Mouse (Mus musculus): ENCODE results near the gene Zfp36l2. TPM values are rescaled to one million over a fixed set of nuclear protein-coding genes. Genes with fewer than 3 reads are reported as not detected.

The Zfp36l2 gene
- total RNA-seq, 2 experiments from 2014 or later, result 99.4 to 199 TPM

DNA sequence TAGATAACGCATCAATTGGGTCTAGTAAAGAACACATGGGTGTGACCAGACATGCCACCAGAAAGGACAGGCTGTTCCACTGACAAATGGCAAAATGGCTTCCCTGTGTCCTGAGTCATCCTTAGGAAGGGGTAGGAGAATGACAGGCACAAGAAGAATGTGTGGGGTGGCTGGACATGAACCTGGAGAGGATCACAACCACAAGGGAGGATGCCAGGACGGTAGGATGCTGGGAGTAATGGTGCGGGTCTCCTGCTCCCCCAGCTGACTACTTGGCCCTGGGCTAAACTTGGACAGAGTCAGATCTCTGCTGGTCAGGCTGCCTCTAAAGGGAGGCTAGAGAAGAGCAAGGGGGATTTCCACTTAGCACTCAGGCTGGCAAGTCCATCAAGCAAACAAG, 8.1 kb upstream of the Zfp36l2 start:
- no peak for ATAC-seq (replicated peaks; ENCODE audit: poor library complexity, severe bottlenecking)

DNA sequence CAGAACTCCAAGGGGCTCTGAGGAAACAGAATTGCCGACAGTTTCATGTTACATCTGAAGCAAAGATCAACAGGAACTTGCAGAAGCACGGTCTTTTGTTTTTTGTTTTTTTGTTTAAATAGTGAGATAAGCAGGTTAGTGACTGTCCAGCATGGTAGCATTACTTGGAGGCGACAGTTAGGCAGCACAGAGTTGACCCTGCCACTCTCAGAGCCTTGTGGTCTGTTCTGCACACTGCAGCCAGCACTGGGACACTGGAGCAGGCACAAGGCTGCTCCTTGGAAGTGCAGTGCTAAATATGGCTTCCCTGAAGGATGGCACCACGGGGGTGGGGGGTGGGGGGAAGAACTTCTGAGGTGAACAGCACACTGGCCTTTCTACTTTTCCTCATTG, 7.3 kb upstream of the Zfp36l2 start:
- no peak for ATAC-seq (replicated peaks; ENCODE audit: poor library complexity, severe bottlenecking)

DNA sequence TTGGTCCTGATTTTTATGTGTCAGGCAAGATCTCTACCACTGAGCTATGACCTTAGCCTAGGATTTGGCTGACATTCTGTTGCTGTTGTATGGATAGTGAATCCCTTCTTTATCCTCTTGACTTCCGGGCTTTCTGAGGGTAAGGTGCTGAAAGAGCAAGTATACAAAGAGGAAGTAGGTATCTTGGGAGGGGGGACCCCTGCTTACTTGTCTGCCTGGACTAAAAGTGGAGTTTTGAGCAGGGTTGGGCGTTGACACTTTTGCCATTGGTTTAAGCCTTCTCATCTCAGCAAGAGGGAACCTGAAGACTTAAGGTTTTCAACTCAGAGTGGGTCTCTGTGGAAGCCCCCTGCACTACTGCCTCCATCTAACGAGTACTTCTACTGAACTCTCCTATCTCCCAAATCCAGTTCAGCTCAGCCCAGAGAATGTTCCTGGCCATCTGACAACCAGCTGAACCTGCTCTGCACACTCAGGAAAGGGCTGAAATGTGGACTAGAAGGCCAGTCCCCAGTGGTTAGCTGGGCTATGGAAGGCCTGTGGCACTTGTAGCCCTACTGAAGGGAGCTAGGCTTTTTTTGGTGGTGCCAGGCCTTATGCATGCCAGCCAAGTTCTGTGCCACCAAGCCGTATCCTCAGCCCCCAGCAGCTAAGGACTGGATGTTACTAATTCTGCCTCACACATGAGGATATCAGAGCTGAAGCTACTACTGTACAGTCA, 6.7 kb upstream of the Zfp36l2 start:
- ATAC-seq (replicated peaks; ENCODE audit: poor library complexity, severe bottlenecking), result peak; percentile 51

DNA sequence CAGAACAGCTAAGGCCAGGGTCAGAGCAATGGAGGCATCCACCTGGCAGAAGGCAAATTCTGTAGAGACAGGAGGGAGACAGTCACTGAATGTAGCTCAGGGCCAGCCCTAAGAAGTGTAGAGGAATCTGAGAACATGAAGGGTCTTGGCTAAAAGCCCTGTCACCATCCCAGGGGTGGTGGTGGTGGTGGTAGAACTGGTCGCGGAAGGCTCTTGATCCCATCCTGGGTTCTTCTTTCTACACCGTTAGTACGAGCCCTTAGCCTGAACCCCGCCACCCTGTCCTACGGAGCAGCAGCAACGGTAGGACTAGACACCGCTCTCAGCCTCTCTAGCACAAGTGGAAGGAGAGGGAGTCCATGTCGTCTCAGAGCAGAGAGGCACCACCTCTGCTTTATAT, 5.7 kb upstream of the Zfp36l2 start:
- no peak for ATAC-seq (replicated peaks; ENCODE audit: poor library complexity, severe bottlenecking)

DNA sequence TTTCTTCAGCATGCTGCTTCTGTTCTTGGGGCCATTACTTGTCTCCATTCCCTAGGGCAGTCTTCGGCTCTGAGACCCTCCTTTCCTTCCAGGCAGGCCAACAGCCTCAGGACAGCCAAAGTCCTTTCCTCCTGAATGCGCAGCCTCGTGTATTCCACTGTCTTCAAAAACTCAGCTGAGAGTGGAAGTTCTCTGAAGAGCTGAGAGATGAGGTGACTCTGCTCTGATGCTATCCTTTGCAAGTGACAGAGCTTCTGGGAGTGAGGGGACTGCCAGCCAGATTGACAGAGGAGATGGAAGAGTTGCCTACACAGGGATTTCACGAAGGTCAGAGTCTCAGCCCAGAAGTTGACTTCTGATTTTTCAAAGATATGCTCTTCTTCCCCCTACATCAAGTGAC, 4.2 kb upstream of the Zfp36l2 start:
- no peak for ATAC-seq (replicated peaks; ENCODE audit: poor library complexity, severe bottlenecking)

DNA sequence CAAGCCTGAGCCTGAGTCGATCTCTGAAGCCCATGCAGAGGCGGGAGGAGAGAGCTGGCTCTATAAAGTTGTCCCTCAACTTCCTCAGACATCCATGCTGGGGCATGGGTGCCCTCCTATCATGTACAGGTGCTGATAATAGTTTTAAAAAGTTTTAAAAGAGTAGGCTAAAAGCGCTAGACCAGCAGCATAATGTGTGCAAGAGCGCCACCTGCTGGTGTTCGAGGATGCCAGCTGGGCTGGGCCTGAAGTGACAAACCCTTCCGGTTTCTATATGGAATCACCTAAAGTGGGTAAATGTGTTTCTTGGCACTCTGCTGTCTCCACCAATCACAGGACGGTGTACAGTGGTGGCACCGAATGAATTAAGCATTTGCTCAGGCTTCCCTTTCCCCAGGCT, 3.1 kb upstream of the Zfp36l2 start:
- ATAC-seq (replicated peaks; ENCODE audit: poor library complexity, severe bottlenecking), result 0 out of 2 replicates have a peak, but pooled peaks have one; percentile 3

DNA sequence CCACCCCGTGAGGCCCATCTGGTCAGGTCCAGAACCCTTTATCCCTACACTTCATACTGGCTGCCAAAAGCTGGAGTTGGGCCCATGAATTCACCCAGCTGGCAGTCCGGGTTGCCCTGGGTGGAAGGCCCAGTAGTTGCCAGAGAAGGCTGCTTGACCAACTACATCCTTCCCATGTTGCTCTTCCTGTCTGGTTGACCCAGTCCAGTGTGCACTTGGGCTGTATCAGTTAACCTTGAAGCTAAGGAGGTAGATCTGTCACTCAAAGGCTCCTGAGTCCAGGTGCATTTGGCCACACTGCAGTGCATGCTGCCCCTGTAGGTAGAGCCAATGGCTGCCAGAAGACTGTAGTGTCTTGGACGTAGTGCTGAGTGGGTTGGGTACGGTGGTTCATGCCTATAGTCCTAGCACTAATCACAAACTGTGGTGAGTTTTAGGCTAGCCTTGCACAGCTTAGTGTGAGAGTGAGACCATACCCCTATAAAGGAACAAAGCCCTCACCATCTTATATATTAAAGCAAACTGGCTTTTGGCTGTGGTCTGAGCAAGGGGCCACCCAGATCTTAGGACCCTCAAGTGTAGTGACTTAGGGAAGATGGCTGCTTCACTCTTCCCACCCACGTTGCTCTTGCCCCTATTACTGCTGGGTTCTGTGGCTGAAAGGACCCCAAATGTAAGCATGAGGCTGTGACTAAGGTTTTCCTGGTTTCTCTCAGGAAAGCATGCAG, 1.5 kb upstream of the Zfp36l2 start:
- no peak for ATAC-seq (replicated peaks; ENCODE audit: poor library complexity, severe bottlenecking)

DNA sequence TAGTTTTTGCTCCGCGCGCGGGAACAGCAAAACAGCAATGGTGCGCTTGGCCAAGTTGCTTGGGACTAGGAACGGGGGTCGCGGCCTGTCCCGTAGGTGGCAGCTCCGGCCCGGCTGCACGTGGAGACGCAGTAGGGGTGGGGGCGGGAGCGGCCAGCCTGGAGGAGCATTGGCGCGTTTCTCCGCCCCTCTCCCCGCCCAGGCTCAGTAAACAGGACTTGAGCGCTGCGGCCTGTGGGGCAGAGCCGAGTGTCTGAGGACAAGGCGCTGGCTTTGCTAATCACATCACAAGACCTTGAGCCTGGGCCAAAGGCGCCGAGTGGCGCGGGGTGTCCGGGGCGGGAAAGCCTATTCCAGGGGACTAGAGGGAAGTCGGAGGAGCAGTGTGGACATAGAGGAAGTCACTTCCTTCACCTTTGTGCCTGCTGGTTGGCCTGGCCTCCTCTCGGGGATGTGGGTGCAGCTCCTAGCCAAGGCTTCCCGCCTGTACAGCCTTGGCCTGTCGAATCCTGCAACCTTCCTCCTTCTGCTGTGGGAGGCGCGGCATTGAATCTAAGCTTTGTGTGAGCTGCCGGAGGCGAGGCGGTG, 721 bp upstream of the Zfp36l2 start:
- peak; percentile 54 for ATAC-seq (replicated peaks; ENCODE audit: poor library complexity, severe bottlenecking)

DNA sequence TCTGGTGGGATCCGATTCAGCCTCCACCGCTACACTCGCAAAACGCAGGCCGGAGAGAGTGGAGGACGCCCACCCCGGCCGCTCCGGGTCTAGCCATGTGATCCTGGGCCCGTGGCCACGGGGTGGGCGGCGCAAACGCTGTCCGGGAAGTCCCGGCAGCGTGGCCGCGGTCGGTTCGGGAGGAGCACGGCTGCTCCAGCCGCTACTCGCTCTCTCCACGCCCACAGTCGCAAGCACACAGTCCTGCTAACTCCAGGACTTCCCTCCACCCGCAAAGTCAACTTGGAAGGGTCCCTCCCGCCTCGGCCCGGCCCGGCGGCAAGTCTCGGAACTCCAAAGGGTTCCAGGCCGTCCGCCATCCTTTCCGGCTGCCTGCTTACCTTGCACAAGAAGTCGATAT, 483 bp downstream of the Zfp36l2 start:
- ATAC-seq (replicated peaks; ENCODE audit: poor library complexity, severe bottlenecking), result peak; percentile 30

DNA sequence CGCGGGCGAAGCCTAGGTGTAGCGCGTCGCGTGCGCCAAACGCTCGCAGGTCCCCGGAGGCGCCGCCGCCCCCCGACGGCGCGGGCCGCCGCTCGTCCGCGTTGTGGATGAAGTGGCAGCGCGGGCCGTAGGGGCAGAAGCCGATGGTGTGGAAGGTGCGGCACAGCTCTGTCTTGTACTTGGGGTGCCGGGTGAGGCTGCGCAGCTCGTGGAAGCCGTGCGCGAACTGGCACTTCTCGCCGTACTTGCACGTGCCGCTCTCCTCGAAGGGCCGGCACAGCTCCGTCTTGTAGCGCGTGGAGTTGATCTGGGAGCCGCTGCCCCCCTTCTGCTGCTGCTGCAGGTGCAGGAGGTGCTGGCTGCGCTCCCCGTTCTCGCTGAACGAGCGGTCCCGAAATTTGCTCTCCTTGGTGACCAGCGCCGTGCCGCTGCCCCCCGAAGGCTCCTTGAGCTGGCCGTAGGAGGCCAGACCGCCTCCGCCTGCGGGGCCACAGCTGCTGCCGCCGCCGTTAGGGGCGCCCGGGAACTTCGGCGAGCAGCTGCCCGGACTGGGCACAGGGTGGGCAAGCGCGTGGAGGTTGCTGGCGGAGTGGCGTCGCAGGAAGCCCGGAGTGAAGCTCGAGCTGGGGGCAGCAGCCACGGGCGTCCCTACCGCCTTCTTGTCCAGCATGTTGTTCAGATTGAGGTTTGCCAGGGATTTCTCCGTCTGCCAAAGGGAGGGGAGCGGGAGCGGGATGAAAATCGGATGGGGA, 1.1 kb downstream of the Zfp36l2 start:
- ATAC-seq (replicated peaks; ENCODE audit: poor library complexity, severe bottlenecking), result no peak

DNA sequence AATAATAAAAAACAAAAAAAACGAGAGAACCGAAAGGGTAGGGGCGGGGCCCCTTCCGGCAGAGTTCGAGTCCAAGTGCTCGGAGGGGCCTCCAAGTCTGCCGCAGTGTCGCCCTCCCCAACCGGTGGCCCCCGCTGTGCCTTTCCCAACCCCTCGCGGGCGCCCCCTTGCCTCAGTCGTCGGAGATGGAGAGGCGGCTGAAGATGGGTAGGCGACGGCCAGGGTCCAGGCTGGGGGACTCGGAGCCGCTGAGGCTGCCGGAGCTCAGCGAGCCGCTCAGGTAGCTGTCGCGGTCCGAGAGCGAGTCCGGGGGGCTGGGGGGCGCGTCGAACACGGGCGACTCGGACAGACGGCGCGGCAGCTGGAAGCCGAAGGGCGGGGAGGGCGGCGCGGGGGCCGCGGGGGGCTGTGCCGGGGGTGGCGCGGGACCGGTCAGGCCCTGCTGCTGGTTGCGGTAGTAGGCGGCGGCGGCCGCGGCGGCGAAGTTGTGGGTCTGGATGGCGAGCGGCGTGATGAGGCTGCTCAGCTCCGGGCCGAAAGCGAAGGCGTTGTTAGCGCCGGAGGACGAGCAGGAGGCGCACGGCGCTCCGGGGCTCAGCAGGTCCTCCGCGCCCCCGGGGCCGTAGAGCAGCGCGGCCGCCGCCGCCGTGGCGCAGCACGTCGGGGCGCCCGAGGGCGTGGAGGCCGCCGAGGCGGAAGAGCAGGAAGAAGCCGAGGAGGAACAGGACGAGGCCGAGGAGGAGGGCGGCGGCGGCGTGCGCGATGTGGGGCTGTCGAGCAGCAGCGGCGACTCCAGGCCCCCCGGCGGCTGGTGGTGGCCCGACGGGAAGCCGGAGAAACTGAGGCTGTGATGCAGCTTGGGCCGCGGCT, 1.9 kb downstream of the Zfp36l2 start:
- no peak for ATAC-seq (replicated peaks; ENCODE audit: poor library complexity, severe bottlenecking)

DNA sequence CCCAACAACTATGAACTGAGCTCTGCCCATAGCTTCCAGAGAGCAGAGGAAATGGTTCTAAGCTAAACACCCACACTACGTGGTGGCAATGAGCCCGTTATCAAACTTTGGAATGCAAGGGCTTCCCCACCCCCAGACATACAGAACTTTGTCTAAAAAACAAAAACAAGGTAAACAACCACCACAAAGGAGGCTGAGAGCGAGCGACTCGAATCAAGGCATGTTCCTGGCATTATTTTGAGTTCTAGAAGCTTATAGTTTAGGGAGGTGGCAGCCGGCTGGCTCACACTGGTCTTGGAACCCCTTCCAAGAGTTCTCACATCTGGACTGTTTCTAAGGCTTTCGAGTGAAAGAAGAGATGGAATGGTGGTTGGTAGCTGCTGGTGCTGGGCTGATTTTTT, 2.7 kb downstream of the Zfp36l2 start:
- ATAC-seq (replicated peaks; ENCODE audit: poor library complexity, severe bottlenecking), result no peak

DNA sequence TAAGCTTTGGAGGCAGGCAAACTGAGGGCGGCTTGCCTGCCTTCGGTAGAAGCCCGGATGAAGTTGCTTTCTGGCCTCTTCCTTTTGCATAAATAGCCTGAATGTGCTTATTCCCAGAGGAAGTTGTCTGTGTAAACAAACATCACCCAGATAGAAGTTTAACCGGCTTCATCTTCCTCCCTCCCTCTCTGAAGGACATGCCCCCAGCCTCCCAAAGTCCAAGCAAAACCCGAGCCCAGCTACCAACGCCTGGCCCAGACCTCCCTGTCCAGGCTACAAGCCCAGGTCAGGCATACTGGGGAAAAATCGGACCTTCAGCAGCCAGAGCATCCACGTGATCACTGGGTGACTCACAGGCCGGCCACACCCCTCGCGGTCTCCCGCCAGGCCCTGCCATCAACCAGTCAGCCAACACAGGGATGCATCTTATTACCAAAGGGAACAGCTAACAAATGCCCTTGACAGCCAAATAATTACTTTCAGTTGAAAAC, 4.4 kb downstream of the Zfp36l2 start:
- ATAC-seq (replicated peaks; ENCODE audit: poor library complexity, severe bottlenecking), result peak; percentile 7

DNA sequence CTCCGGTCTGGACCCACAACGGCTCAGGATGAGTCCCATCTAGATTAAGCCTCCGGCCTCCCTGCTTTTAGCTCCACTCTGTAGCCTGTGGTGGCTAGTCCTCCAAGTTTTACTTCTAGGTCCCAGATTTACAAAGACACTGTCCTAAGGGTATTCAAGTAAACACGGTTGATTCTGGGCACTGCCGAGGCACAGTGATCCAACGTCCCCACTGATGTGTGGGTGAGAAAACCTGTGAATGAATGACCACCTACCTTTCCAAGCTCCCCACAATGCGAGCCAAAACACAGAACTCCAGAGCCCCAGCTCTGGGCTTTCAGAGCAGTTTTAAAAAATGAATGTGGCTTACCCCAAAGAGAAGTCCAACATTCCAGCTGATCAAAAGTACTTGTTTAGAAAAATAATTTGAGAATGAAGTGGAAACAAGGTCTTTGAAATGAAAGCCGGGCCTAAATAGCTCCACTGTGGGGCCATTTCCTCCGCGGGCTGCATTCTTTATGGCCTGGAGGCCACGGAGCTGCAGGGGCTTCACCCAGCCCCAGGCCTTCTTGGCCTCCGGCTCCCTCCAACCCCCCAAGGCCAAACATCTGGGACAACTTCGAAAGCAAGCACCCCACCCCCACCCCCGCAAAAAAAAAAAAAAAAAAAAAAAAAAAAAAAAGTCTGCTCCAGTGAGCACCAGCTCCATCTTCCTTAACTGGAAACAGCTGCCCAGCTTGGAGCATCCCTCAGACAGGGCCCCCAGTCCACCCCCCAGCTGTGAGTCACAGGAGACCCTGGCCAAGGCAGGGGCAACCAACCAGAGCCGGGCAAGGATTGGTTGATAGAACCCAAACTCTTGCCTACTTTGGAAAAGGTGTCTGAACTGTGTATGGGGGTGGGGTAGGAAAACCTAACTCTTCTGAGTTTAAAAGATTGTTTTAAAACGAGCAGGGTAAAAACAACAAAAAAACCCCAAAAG, 5.2 kb downstream of the Zfp36l2 start:
- ATAC-seq (replicated peaks; ENCODE audit: poor library complexity, severe bottlenecking), result no peak

DNA sequence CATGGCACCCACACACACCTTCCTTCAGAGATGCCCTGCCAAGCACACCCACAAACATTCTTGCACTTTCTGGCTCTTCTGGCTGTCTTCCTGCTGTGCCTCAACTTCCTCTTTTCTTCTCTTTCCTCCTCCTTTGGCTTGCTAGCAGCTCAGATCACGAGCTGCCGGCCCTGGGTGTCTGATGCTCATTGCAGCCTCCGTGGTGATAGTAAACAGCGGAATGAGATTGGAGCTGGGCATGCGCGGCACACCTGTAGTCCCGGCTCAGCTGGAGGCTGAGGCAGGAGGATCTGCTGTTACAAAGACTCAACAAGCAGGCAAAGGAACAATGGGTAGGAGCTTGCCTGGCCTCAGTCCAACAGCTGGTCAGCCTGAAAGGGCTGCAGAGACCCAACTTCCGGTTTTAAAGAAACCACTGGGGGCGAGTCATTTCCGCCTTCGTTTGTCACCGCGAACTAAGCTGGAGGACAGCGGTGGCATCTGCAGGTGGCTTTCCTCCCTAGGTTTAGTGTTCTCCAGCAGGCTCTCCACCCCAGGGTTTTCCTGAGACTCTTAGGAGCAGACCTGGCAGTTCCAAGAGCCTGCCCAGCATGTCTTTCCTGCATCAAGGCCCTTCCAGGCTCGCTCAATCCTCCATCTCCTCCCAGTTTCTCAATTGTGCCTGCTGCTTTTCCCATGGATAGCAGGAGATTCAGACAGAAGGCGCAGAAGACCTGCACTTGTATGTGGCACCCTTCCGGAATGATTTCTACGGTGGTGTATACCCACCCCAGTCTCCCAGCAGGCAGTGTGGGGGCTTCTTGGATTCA, 6.0 kb downstream of the Zfp36l2 start:
- ATAC-seq (replicated peaks; ENCODE audit: poor library complexity, severe bottlenecking), result peak; percentile 39

DNA sequence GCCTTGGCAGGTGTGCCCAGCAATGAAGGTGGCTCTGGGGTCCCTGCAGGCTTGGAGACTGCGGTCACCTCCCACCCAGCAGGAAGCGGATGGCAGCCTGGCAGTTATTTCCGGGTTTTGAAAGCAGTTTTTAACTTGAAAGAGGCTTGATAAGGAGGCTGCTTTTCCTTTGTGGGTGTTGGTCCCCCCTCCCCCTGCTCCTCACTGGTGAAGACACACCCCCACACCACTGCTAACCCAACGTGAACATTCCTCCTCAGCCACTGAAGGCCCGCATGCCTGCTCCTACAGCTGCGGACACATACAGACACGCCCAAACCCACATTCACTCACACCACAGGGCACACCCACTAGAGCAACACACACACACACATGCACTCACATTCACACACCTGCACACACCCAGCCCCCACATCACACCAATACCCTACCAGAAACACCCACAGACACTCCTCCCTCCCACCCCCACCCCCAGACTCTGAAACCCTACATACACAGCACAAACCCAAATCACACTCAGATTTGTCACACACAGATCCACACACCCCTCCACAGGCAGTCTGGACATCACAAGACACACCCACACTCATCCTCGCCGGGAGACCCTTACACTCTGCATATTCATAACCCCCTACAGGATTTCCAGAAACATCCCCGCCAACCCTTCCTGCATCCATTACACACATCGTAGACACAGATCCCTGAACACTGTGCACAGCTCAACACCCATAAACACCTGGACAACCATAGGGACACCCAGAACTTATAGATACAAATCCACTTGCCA, 6.8 kb downstream of the Zfp36l2 start:
- peak; percentile 60 for ATAC-seq (replicated peaks; ENCODE audit: poor library complexity, severe bottlenecking)

DNA sequence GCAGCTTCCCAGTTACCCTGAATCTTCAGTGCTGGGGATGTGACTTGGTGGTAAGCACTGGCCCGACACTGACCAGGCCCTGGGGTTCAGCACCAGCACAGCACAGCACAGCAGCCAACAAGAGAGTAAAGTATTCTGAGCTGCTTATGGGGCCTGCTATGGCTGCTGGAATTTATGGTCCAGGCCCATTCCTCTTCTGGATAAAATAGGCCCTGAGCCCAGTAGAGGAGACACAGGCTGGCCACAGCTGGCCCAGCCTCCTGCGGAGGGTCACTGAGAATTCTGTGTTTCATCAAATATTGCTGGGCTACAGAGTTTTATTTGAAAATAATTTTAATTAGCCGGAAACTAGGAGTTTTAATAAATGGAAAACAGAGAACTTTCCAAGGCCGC, 7.8 kb downstream of the Zfp36l2 start:
- ATAC-seq (replicated peaks; ENCODE audit: poor library complexity, severe bottlenecking), result no peak

Measured in granulocyte monocyte progenitor cell, adult 5-6 weeks (primary cell).